Mouse (Mus musculus) lung, embryonic 14.5 days (tissue): Measurements from ENCODE around the gene Chrnb4. TPM values are rescaled to one million over a fixed set of nuclear protein-coding genes. Genes with fewer than 3 reads are reported as not detected.
A peak's percentile ranks its signal among the peaks of the same experiment; 100 is the strongest.

ENCODE experiments used
- ATAC-seq: fragments of 200-750 bp; cut with Nextera tagmentation; 2 replicates; pipeline ENCODE4 v1.8.0; 2017; ENCODE audit warnings: mild to moderate bottlenecking, moderate TSS enrichment, moderate library complexity; ENCODE audit not compliant: insufficient read depth
- DNase-seq: peaks from one replicate; pipeline ENCODE4 v3.0.0-alpha.2; 2015
- H3K27ac ChIP-seq: fragments of 300-500 bp; sonication (generic); 2 replicates; pipeline ENCODE4 v1.5.1; 2014; ENCODE audit warnings: low read depth, mild to moderate bottlenecking, moderate library complexity
- H3K27me3 ChIP-seq: fragments of 300-500 bp; sonication (generic); 2 replicates; pipeline ENCODE4 v1.6.1; 2014; ENCODE audit warnings: low read length, control low read depth; ENCODE audit not compliant: insufficient read depth
- H3K36me3 ChIP-seq: fragments of 300-500 bp; sonication (generic); 2 replicates; pipeline ENCODE4 v1.6.1; 2014; ENCODE audit warnings: control low read depth; ENCODE audit not compliant: insufficient read depth
- H3K4me1 ChIP-seq: fragments of 300-500 bp; sonication (generic); 2 replicates; pipeline ENCODE4 v1.6.1; 2014; ENCODE audit warnings: antibody characterized with exemption, control low read depth; ENCODE audit not compliant: insufficient read depth
- H3K4me2 ChIP-seq: fragments of 300-500 bp; sonication (generic); 2 replicates; pipeline ENCODE4 v1.6.1; 2014; ENCODE audit warnings: mild to moderate bottlenecking
- H3K4me3 ChIP-seq: fragments of 300-500 bp; sonication (generic); 2 replicates; pipeline ENCODE4 v1.5.1; 2014; ENCODE audit warnings: low read depth, low read length
- H3K9ac ChIP-seq: fragments of 300-500 bp; sonication (generic); 2 replicates; pipeline ENCODE4 v1.6.1; 2014
- H3K9me3 ChIP-seq: fragments of 300-500 bp; sonication (generic); 2 replicates; pipeline ENCODE4 v1.6.1; 2016; ENCODE audit warnings: low read depth, low read length, control low read depth
- CTCF ChIP-seq: IDR thresholded peaks from 2 replicates; pipeline ENCODE4 v1.5.1; 2016; ENCODE audit warnings: antibody characterized with exemption, low read depth
- WGBS: fragments of 180-500 bp; shearing (Covaris S2); extraction: QIAGEN DNeasy Blood & Tissue Kit; methylation state at CpG from one replicate; pipeline ENCODE4 v1.1.7; 2014; 5-methylcytosine and 5-hydroxymethylcytosine counted together
- polyA plus RNA-seq: library from polyadenylated mRNA; unstranded; fragments of >200 nt; fragmentation: Nextera tagmentation; extraction: Ambion mirVana; gene quantifications from 2 replicates; pipeline ENCODE4 v1.2.1, GENCODE M21; 2014

The Chrnb4 gene
- polyA plus RNA-seq, 1 experiment from 2014 or later = 0.04 TPM

DNA sequence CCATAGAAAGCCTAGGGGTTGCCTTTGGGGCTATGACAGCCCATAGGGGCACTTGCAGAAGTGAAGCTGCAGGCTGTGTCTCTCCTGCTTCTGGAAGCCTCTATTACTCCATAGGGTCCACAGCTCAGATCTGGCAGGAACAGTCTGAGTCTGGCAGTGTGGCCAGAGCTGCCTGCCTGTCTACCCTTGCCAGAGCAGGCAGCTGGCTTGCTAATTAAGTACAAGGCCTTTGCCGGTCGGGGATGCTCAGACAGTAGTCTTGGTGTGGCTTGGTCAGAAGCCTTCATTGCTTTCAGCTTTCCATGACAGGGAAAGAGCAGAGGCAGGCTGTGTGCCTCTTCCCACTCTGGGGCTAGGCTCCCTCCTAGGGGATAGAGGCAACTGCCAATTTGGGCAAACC lies 7.2 kb downstream of the Chrnb4 start:
- Histone ChIP-seq H3K9me3 (no peaks in the 10 kb centered on the region), H3K4me3 (no peak overlapping the region), H3K36me3 (no peaks in the 10 kb centered on the region), H3K4me1 (no peaks in the 10 kb centered on the region), H3K27me3 (no peaks in the 10 kb centered on the region), H3K4me2 (no peak overlapping the region), H3K9ac (no peak overlapping the region), H3K27ac (no peak overlapping the region)
- TF ChIP-seq CTCF = no peak
- no peak for DNase-seq
- 70% methylated on average over 2 of the region's 2 CpGs for WGBS
- no peak for ATAC-seq

DNA sequence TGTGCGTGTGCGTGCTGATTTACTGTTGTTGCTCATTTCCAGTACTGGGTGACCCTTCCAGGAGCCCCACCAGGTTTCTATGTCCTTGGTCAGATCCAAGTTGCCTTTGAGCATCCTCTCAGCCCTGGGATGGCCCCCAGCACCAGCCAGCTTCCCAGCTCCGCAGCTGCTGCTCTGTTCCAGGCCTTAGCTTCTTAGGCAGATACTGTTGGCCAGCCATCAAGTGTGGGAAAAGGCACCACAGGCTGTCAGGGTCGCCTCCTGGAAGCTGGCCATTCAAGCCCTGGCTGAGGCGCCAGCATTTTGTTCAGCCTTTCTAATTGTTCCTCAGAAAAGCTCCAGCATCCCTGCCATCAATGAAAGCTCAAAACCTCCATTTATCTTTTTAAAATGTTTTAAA lies 8.6 kb downstream of the Chrnb4 start:
- ATAC-seq (no peak), DNase-seq (no peak)
- Histone ChIP-seq H3K27ac (no peak overlapping the region), H3K9me3 (no peaks in the 10 kb centered on the region), H3K36me3 (no peaks in the 10 kb centered on the region), H3K4me3 (no peak overlapping the region), H3K27me3 (no peaks in the 10 kb centered on the region), H3K9ac (no peak overlapping the region), H3K4me1 (no peaks in the 10 kb centered on the region), H3K4me2 (no peak overlapping the region)
- WGBS = 69% methylated on average over 5 of the region's 5 CpGs
- no peak for TF ChIP-seq CTCF

DNA sequence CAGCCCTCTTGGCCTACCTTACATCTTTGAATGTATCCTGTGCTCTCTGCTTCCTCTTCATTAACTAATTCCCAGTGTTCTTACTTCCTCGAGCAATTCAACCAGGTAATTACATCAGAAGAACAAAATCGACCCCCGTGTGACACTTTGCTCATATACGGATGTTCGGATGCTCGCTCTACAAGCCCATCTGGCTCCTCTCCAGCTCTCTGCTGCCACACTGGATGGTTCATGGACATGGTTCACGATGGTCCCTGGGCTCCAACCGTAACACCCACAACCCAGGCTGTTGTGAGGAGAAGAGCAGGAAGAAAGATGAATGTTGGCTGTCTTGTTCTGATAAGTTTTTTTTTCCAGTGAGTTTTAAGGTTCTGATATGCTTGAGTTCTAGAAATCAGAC lies 9.6 kb downstream of the Chrnb4 start:
- Histone ChIP-seq H3K4me1 (no peaks in the 10 kb centered on the region), H3K9me3 (no peaks in the 10 kb centered on the region), H3K4me3 (no peak overlapping the region), H3K36me3 (no peaks in the 10 kb centered on the region), H3K27ac (no peak overlapping the region), H3K27me3 (no peaks in the 10 kb centered on the region), H3K4me2 (no peak overlapping the region), H3K9ac (no peak overlapping the region)
- 79% methylated on average over 8 of the region's 8 CpGs for WGBS
- no peak for TF ChIP-seq CTCF
- ATAC-seq = no peak
- no peak for DNase-seq

DNA sequence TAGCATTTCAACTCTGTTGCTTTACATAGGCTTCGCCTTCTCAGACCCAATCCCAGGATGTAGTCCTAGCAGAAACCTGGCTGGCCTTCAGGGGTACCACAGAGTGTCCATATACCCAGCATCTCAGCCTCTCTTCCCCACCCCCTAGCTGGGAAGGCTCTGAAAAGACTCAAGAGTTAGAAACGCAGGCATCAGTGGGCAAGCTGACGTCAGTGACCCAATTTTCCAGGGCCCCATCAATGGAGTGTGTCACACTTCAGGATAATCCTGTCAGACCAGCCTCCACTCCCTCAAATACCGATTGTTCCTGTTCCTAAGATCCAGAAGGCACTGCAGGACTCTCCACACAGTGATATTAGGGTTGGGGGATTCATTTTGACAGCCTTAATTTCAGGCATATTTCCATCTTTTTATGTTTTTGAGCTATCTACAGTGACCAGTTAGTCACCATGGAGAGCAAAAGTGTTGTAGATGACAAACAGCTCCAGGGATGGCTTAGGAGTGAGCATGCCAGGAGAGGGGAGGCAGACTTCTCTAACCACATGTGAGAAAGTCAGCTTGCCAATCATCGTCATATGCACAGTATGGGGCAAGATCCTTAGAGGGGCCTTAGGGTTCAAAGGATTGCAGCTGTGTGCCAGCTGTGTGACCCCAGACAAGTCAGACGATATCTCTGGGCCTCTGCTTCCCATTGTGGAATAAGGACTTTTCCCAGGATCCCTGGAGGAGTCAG lies 17.0 kb downstream of the Chrnb4 start:
- WGBS = 47% methylated on average over 6 of the region's 6 CpGs
- Histone ChIP-seq H3K9ac (no peak overlapping the region), H3K4me2 (no peak overlapping the region), H3K27ac (no peak overlapping the region), H3K27me3 (peaks cover 11% of the 10 kb centered on the region), H3K4me3 (no peak overlapping the region), H3K36me3 (no peaks in the 10 kb centered on the region), H3K9me3 (no peaks in the 10 kb centered on the region), H3K4me1 (no peaks in the 10 kb centered on the region)
- DNase-seq (no peak), ATAC-seq (no peak)
- no peak for TF ChIP-seq CTCF

DNA sequence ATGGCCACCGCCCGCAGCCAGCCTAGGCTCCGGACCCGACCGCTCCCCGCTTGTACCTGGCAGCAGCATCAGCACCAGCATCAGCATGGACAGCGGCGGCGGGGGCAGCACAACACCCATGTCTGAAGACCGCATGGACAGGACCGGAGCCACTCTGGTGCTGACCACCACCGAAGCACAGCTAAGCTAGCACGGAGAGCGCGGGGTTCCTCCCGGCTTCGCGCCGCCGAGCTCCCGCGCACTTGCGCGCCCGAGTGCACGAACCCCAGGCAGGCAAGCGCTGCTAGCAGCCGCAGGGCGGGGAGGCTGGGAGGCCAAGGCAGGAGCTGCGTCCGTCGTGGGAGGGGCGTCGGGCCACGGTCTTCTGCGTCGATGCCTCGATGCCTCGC lies 22.3 kb downstream of the Chrnb4 start, which contains the start of gene Chrna3:
Gene Chrna3, minus strand, starts transcription at position 288 of the 389 bp plus-strand sequence.
- Histone ChIP-seq H3K4me1 (no peaks in the 10 kb centered on the region), H3K9me3 (no peaks in the 10 kb centered on the region), H3K4me2 (peak within 1 kb of the TSS; percentile 48), H3K36me3 (no peaks in the 10 kb centered on the region), H3K4me3 (peak within 1 kb of the TSS; percentile 27), H3K27ac (no peak within 1 kb of the TSS), H3K9ac (no peak within 1 kb of the TSS), H3K27me3 (peaks cover 37% of the 10 kb centered on the region)
- under 1% methylated on average over 39 of the region's 39 CpGs for WGBS
- peak; percentile 63 for DNase-seq
- ATAC-seq = peak; percentile 66; the same call in 1 of the 2 replicates
- TF ChIP-seq CTCF = no peak

DNA sequence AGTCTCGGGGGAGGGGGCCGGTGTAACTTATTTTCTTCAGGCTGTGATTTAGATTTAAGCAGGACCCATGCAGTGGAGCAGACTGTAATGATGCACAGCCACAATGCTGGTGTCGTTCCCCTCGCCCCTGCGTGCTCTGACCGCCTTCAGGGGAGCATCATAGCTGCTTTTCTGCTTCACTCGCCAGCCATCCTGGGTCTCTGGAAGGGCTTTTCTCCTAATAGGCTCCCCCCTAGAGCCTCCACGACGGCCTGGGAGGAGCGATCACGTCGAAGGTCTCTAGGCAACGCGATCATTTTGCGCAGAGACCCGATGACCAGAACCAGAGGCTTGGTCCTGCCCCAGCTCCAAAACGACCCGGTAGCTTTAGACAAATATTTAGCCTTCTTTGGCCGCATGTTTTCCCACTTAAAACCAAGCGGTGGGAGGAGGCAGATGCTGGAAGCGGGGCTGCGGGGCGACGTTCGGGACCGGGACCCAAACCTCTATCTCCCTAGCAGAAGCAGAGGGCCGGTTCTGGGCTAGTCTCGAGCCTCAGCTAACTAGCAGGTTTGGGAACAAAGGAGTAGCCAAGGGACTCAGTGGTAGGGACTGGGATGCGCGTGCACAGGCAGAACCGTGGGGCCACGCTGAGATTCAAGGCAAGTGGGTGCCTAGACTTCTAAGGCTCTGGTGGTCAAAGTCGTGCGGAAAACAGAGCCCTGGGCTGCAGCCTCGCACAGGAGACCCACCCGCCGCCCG lies 22.9 kb downstream of the Chrnb4 start:
- no peak for TF ChIP-seq CTCF
- H3K27me3 ChIP-seq = peaks cover 37% of the 10 kb centered on the region
- WGBS = 9% methylated on average over 38 of the region's 38 CpGs

DNA sequence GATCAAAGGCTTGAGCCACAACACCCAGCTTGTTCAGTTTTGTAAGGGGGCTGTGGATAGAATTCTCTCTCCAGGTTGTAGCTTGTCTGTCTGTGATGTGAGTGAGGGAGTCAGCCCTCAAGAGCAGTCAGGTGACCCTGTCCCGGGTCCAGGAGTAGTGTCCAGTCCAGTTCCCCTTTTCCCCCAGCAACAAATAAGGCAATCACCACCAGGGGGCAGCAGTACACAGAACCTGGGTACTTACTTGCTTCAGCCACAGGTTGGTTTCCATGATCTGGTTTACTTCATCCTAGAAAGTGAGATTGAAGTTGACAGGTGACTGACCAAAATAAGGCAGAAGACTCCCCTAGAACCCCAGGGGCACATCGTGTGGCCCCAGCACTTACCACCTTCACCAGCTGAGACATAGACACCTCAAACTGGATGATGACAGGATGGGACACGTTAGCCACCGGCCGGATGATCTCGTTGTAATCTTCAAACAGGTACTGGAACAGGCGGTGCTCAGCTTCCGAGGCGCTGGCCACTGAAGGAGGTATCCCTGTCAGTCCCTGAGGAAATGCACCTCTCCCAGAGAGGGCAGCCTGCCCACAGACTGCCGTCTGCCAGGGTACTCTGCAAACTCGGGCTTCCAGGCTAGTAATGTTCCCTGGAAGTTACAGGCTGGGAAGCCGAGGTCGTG lies 24.5 kb downstream of the Chrnb4 start:
- Histone ChIP-seq H3K9me3 (no peaks in the 10 kb centered on the region), H3K27me3 (peaks cover 37% of the 10 kb centered on the region), H3K4me2 (no peak overlapping the region), H3K27ac (no peak overlapping the region), H3K36me3 (no peaks in the 10 kb centered on the region), H3K4me3 (no peak overlapping the region), H3K9ac (no peak overlapping the region), H3K4me1 (no peaks in the 10 kb centered on the region)
- TF ChIP-seq CTCF = peak; percentile 90
- WGBS = 36% methylated on average over 13 of the region's 13 CpGs
- peak; percentile 38; the same call in 1 of the 2 replicates for ATAC-seq
- peak; percentile 88 for DNase-seq

More for the DNA sequence above, 22.9 kb downstream of the Chrnb4 start:
- Histone ChIP-seq H3K27ac (no peak overlapping the region), H3K4me2 (peak overlapping the region; percentile 48), H3K9ac (no peak overlapping the region), H3K4me3 (peak overlapping the region; percentile 27; the same call in 1 of the 2 replicates), H3K9me3 (no peaks in the 10 kb centered on the region), H3K36me3 (no peaks in the 10 kb centered on the region), H3K4me1 (no peaks in the 10 kb centered on the region)
- ATAC-seq (peak; percentile 24; the same call in 1 of the 2 replicates), DNase-seq (no peak)
